Mouse (Mus musculus): ENCODE data around the gene Esr1.

DNA sequence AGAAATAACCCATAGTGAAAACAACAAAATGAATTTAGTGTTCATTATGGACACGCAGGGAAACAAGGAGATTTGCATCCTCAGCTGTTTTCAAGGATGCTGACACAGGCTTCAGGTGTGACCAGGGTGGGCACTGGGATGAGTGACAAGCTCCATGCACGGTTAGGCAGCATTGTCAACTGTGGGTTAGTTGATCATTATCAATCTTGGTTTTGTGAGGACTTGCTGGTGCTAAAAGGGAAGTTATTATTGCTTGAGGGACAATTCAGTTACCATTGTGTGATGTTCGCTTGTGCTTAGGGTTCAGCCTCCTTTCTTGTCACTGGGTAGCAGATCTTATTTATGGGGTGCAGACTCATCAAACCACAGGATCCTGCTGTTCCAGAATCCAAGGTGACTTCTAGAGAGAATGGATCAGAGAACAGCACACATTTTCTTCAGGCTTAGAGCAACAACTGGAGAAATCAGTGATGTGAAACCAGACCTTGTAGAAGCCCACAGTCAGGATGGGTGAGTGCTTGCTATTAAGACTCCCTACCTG is 186.9 kb downstream of the Esr1 start:
- no peak for TF ChIP-seq CTCF (IDR thresholded peaks at IDR 0.05; ENCODE audit: insufficient read depth, low read length)
- TF ChIP-seq POLR2A (IDR thresholded peaks at IDR 0.05; ENCODE audit: borderline replicate concordance, extremely low read depth, low read depth, low read length) = no peak
